Mouse (Mus musculus) spleen, adult 2 months (tissue): ENCODE measurements around the gene Xpo5.

ENCODE experiments used
- CTCF ChIP-seq: fragments of 200-500 bp; IDR thresholded peaks from 2 replicates; pipeline ENCODE4 v1.5.1; 2011; ENCODE audit warnings: mild to moderate bottlenecking, inconsistent platforms; ENCODE audit not compliant: insufficient read depth, insufficient read length, insufficient replicate concordance; ENCODE audit errors: extremely low read depth
- POLR2A ChIP-seq: fragments of 200-500 bp; IDR thresholded peaks from 2 replicates; pipeline ENCODE4 v1.6.1; 2011; ENCODE audit warnings: low read depth, low read length, inconsistent platforms

GRCm38 (mm10) chr17:46275506-46275905, 72.9 kb downstream of the Xpo5 start:
- no peak for TF ChIP-seq CTCF
- TF ChIP-seq POLR2A = no peak
